Mouse (Mus musculus): Measurements from ENCODE around the gene Ip6k1. TPM values are rescaled to one million over a fixed set of nuclear protein-coding genes. Genes with fewer than 3 reads are reported as not detected.

Gene Ip6k1
- polyA plus RNA-seq, 1 experiment from 2014 or later = 50.2 TPM

DNA sequence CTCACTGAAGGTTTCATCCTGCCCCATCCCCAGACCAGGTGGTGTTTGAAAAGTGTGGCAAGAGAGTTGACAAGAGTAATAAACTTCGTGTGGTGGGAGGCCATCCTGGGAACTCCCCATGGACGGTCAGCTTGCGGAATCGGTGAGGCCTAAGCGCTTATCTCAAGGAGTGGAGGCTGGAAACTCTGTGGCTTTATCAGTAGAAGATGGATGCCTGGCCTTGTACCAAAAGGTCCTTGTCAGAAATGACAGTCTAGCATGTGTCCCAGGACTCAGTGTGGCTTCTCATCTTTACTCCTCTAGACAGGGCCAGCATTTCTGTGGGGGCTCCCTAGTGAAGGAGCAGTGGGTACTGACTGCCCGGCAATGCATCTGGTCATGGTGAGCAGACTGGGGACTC is 81.3 kb downstream of the Ip6k1 start:
- Histone ChIP-seq H3K4me1 (replicated peaks) (peaks cover 25% of the 10 kb centered on the region), H3K36me3 (peaks cover 47% of the 10 kb centered on the region), H3K27me3 (replicated peaks) (peaks cover 49% of the 10 kb centered on the region), H3K27ac (ENCODE audit: poor library complexity, severe bottlenecking) (no peak overlapping the region), H3K9ac (no peak overlapping the region), H3K4me2 (no peak overlapping the region), H3K9me3 (replicated peaks) (no peaks in the 10 kb centered on the region), H3K4me3 (no peak overlapping the region)
- 36% methylated on average over 6 of the region's 6 CpGs for WGBS
- no peak for ATAC-seq (ENCODE audit: insufficient number of reproducible peaks, low FRiP score)

- ATAC-seq (ENCODE audit: insufficient number of reproducible peaks, low FRiP score) = no peak
- Histone ChIP-seq H3K36me3 (peaks cover 64% of the 10 kb centered on the region), H3K4me2 (no peak overlapping the region), H3K9me3 (replicated peaks) (no peaks in the 10 kb centered on the region), H3K4me3 (no peak overlapping the region), H3K4me1 (replicated peaks) (peaks cover 18% of the 10 kb centered on the region), H3K27ac (ENCODE audit: poor library complexity, severe bottlenecking) (no peak overlapping the region), H3K9ac (no peak overlapping the region), H3K27me3 (replicated peaks) (peaks cover 46% of the 10 kb centered on the region)
- WGBS = 89% methylated on average over 4 of the region's 4 CpGs
These were observed 83.0 kb downstream of the Ip6k1 start for GRCm38 (mm10) chr9:108085261-108085660.

DNA sequence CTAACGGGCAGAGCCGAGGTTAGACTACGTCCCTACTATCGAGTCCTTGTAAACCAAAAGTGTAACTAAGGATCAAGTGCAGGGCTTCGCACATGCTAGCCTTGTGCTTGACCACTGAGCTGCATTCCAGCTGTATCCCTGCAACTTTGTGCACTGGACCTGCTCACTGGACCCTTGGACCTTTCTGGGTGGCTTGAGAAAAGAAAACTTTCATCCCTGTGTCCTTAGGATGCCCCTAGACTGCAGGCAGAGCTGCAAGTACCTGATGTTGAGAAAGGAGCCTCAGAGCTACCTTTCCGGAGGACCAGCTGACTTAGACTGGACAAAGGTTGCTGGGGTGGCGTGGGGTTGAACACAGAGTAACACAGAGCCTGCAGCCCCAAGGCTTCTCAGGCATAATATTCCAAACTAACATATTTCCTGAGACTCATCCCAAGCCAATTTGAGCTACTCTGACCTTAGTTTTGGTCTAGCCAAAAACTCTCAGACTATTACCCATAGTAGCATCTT is 88.4 kb downstream of the Ip6k1 start:
- H3K9ac ChIP-seq = no peak overlapping the region

GRCm38 (mm10) chr9:108093586-108093985 is 91.3 kb downstream of the Ip6k1 start:
- Histone ChIP-seq H3K4me3 (peak overlapping the region; percentile 71), H3K9ac (peak overlapping the region; percentile 83), H3K27ac (ENCODE audit: poor library complexity, severe bottlenecking) (no peak overlapping the region), H3K4me1 (replicated peaks) (peaks cover 37% of the 10 kb centered on the region), H3K4me2 (peak overlapping the region; percentile 93), H3K27me3 (replicated peaks) (no peaks in the 10 kb centered on the region), H3K36me3 (peaks cover 40% of the 10 kb centered on the region), H3K9me3 (replicated peaks) (no peaks in the 10 kb centered on the region)
- ATAC-seq (ENCODE audit: insufficient number of reproducible peaks, low FRiP score) = no peak
- 67% methylated on average over 10 of the region's 10 CpGs for WGBS

More for the DNA sequence above, 88.4 kb downstream of the Ip6k1 start:
- no peak overlapping the region for H3K27ac ChIP-seq (ENCODE audit: poor library complexity, severe bottlenecking)
- no peak overlapping the region for H3K4me3 ChIP-seq
- peaks cover 16% of the 10 kb centered on the region for H3K4me1 ChIP-seq (replicated peaks)
- no peaks in the 10 kb centered on the region for H3K9me3 ChIP-seq (replicated peaks)
- H3K36me3 ChIP-seq = peaks cover 70% of the 10 kb centered on the region
- no peak overlapping the region for H3K4me2 ChIP-seq
- WGBS = 94% methylated on average over 7 of the region's 7 CpGs
- H3K27me3 ChIP-seq (replicated peaks) = no peaks in the 10 kb centered on the region
- ATAC-seq (ENCODE audit: insufficient number of reproducible peaks, low FRiP score) = no peak

DNA sequence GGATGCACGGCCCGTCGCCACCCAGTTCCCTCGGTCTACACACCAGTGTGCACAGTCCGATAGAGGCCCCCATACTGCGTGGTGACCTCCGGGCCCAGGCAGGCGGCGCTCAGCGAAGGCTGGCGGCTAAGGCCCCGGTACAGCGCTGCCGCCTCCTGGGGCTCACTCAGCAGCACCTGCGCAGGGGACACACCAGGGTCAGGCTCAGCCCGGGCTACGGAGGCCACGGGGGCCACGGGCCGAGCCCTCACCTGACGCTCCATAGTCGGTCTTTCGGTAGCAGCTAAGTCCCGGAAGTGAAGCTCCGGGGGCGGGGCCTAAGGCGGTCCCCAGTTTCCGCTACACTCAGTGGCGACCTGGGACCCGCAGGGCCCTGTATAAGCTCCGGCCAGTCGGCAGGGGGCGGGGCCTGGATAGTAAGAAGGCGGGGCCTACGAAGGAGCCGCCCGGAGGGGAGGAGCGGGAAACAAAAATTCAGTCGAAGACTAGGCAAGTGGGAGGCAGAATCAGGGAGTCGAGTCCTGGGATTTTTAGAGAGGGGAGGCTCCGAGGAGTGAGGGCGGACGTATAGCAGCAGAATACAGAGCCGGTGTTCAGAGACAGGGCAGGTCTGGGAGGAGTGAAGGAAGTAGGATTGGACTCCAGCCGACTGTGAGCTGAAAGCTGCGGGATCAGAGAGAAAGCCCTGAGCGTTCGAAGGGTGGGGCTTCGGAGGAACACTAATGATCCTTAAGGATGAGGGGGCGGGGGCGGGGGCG is 92.1 kb downstream of the Ip6k1 start, which contains the start of gene Apeh:
Gene Apeh (minus strand): TSS at position 423 of the 758 bp plus-strand sequence.
- no peaks in the 10 kb centered on the region for H3K9me3 ChIP-seq (replicated peaks)
- H3K4me1 ChIP-seq (replicated peaks) = peaks cover 37% of the 10 kb centered on the region
- peak within 1 kb of the TSS; percentile 93 for H3K4me2 ChIP-seq
- peak within 1 kb of the TSS; percentile 78 for H3K27ac ChIP-seq (ENCODE audit: poor library complexity, severe bottlenecking)
- H3K4me3 ChIP-seq = peak within 1 kb of the TSS; percentile 71
- peak within 1 kb of the TSS; percentile 83 for H3K9ac ChIP-seq
- H3K36me3 ChIP-seq = peaks cover 33% of the 10 kb centered on the region
- H3K27me3 ChIP-seq (replicated peaks) = no peaks in the 10 kb centered on the region
- peak; percentile 95 for ATAC-seq (ENCODE audit: insufficient number of reproducible peaks, low FRiP score)
- WGBS = under 1% methylated on average over 52 of the region's 52 CpGs

- peak; percentile 81 for ATAC-seq (ENCODE audit: insufficient number of reproducible peaks, low FRiP score)
- Histone ChIP-seq H3K36me3 (peaks cover 26% of the 10 kb centered on the region), H3K9ac (peak overlapping the region; percentile 70), H3K4me2 (peak overlapping the region; percentile 93), H3K27me3 (replicated peaks) (no peaks in the 10 kb centered on the region), H3K27ac (ENCODE audit: poor library complexity, severe bottlenecking) (peak overlapping the region; percentile 78), H3K4me1 (replicated peaks) (peaks cover 37% of the 10 kb centered on the region), H3K9me3 (replicated peaks) (no peaks in the 10 kb centered on the region), H3K4me3 (peak overlapping the region; percentile 71)
- 0% methylated on average over 16 of the region's 16 CpGs for WGBS
These were observed 92.7 kb downstream of the Ip6k1 start for GRCm38 (mm10) chr9:108094998-108095411.

- Histone ChIP-seq H3K9ac (peak overlapping the region; percentile 70), H3K4me2 (peak overlapping the region; percentile 93), H3K4me1 (replicated peaks) (peaks cover 37% of the 10 kb centered on the region), H3K36me3 (peaks cover 21% of the 10 kb centered on the region), H3K4me3 (peak overlapping the region; percentile 71), H3K27ac (ENCODE audit: poor library complexity, severe bottlenecking) (peak overlapping the region; percentile 78; the same call in 1 of the 2 replicates), H3K9me3 (replicated peaks) (no peaks in the 10 kb centered on the region), H3K27me3 (replicated peaks) (no peaks in the 10 kb centered on the region)
- 9% methylated on average over 3 of the region's 3 CpGs for WGBS
- ATAC-seq (ENCODE audit: insufficient number of reproducible peaks, low FRiP score) = no peak
These were observed 93.2 kb downstream of the Ip6k1 start for GRCm38 (mm10) chr9:108095518-108095917.

DNA sequence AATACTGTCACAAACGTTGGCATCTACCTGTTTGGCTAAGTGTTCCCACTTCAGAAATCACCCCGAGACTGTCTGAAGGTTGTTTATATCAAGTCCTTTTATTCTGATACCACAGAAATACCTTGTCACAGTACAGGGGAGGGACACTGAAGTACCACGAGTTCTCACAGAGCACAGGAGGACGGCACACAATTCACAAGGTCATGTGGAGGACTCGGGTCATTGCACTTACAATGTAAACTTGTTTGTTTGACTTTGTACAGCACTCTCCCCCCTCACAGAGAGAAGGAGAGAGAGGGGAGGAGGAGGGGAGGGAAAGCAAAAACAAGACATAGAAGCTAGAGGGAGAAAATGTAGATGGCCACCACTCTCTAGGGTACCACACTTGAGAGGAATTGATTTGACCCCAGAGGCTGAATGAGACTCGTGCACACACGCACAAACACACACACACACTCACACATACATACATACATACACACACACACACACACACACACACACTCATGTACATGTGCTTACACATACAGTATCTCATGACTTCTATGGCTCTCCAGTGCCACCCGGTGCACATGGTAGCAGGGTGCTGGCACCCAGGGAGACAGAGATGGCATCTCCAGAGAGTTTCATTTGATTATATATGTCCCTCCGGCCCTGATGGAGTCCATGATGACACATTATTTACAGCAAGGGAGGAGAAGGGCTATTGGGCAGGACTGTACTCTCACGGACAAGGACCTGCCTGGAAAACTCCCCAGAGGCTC is 93.8 kb downstream of the Ip6k1 start:
- peaks cover 15% of the 10 kb centered on the region for H3K36me3 ChIP-seq
- WGBS = 66% methylated on average over 10 of the region's 10 CpGs
- H3K4me2 ChIP-seq = peak overlapping the region; percentile 93
- peak overlapping the region; percentile 26 for H3K27ac ChIP-seq (ENCODE audit: poor library complexity, severe bottlenecking)
- 0 out of 2 replicates have a peak overlapping the region, but pooled peaks have one; percentile 4 for H3K4me3 ChIP-seq
- no peak for ATAC-seq (ENCODE audit: insufficient number of reproducible peaks, low FRiP score)
- H3K4me1 ChIP-seq (replicated peaks) = peaks cover 39% of the 10 kb centered on the region
- no peaks in the 10 kb centered on the region for H3K9me3 ChIP-seq (replicated peaks)
- H3K9ac ChIP-seq = peak overlapping the region; percentile 46; the same call in 1 of the 2 replicates
- H3K27me3 ChIP-seq (replicated peaks) = no peaks in the 10 kb centered on the region

Small RNA genes lying within 50 kb of the gene (microRNA-seq; reads per million reads assigned to microRNA genes)
- gene Mir7088 = not detected

Other genes starting within 250 kb of the Ip6k1 start
- gene Rbm5, start 231.5 kb upstream of the Ip6k1 start, polyA plus RNA-seq (2016; fragmentation: Nextera tagmentation; extraction: Ambion mirVana) = 127 and 137 TPM in 2 replicates
- gene Rbm6, start 129.3 kb upstream of the Ip6k1 start, polyA plus RNA-seq (2016; fragmentation: Nextera tagmentation; extraction: Ambion mirVana) = 56.4 and 61.8 TPM in 2 replicates
- gene Mon1a, start 114.3 kb upstream of the Ip6k1 start, polyA plus RNA-seq (2016; fragmentation: Nextera tagmentation; extraction: Ambion mirVana) = 9.3 and 9.9 TPM in 2 replicates
- gene Mst1r, start 95.6 kb upstream of the Ip6k1 start, polyA plus RNA-seq (2016; fragmentation: Nextera tagmentation; extraction: Ambion mirVana) = 4.5 and 5.2 TPM in 2 replicates
- not detected in 2 replicates for gene Actl11, start 74.0 kb upstream of the Ip6k1 start, polyA plus RNA-seq (2016; fragmentation: Nextera tagmentation; extraction: Ambion mirVana)
- 0.39 and 0.56 TPM in 2 replicates for gene Camkv, start 66.8 kb upstream of the Ip6k1 start, polyA plus RNA-seq (2016; fragmentation: Nextera tagmentation; extraction: Ambion mirVana)
- gene Traip, start 52.4 kb upstream of the Ip6k1 start, polyA plus RNA-seq (2016; fragmentation: Nextera tagmentation; extraction: Ambion mirVana) = 12.4 and 13.1 TPM in 2 replicates
- 42.9 and 45.7 TPM in 2 replicates for gene Uba7, start 27.0 kb upstream of the Ip6k1 start, polyA plus RNA-seq (2016; fragmentation: Nextera tagmentation; extraction: Ambion mirVana)
- gene Gm20661, start 19.4 kb upstream of the Ip6k1 start, polyA plus RNA-seq (2016; fragmentation: Nextera tagmentation; extraction: Ambion mirVana) = 4.4 and 5.2 TPM in 2 replicates
- 41.9 and 43.9 TPM in 2 replicates for gene Inka1, start 16.6 kb upstream of the Ip6k1 start, polyA plus RNA-seq (2016; fragmentation: Nextera tagmentation; extraction: Ambion mirVana)
- gene Cdhr4, start 10.0 kb upstream of the Ip6k1 start, polyA plus RNA-seq (2016; fragmentation: Nextera tagmentation; extraction: Ambion mirVana) = 6.8 and 11.4 TPM in 2 replicates
- 1.5 TPM in 2 replicates for gene Gm20662, start 6.2 kb upstream of the Ip6k1 start, polyA plus RNA-seq (2016; fragmentation: Nextera tagmentation; extraction: Ambion mirVana)
- 23.2 and 24.5 TPM in 2 replicates for gene Gmppb, start 46.7 kb downstream of the Ip6k1 start, polyA plus RNA-seq (2016; fragmentation: Nextera tagmentation; extraction: Ambion mirVana)
- gene Amigo3, start 50.7 kb downstream of the Ip6k1 start, polyA plus RNA-seq (2016; fragmentation: Nextera tagmentation; extraction: Ambion mirVana) = 2.4 and 3.1 TPM in 2 replicates
- 0.31 and 0.37 TPM in 2 replicates for gene Mst1, start 77.9 kb downstream of the Ip6k1 start, polyA plus RNA-seq (2016; fragmentation: Nextera tagmentation; extraction: Ambion mirVana)
- gene Rnf123, start 80.8 kb downstream of the Ip6k1 start, polyA plus RNA-seq (2016; fragmentation: Nextera tagmentation; extraction: Ambion mirVana) = 32.8 and 37.0 TPM in 2 replicates
- 48.0 and 51.1 TPM in 2 replicates for gene Apeh, start 92.1 kb downstream of the Ip6k1 start, polyA plus RNA-seq (2016; fragmentation: Nextera tagmentation; extraction: Ambion mirVana)
- gene Bsn, start 187.9 kb downstream of the Ip6k1 start, polyA plus RNA-seq (2016; fragmentation: Nextera tagmentation; extraction: Ambion mirVana) = 0.39 and 0.50 TPM in 2 replicates

Measured in heart, embryonic 12.5 days (tissue).